Mouse (Mus musculus) CD4-positive, CD25-positive, alpha-beta regulatory T cell, adult 2 months (primary cell): Measurements from ENCODE around the gene Llgl2.

Experiments
- DNase-seq: peaks from one replicate; pipeline ENCODE4 v3.0.0-alpha.2; 2012; ENCODE audit warnings: low read depth, low spot score

The Llgl2 gene

DNA sequence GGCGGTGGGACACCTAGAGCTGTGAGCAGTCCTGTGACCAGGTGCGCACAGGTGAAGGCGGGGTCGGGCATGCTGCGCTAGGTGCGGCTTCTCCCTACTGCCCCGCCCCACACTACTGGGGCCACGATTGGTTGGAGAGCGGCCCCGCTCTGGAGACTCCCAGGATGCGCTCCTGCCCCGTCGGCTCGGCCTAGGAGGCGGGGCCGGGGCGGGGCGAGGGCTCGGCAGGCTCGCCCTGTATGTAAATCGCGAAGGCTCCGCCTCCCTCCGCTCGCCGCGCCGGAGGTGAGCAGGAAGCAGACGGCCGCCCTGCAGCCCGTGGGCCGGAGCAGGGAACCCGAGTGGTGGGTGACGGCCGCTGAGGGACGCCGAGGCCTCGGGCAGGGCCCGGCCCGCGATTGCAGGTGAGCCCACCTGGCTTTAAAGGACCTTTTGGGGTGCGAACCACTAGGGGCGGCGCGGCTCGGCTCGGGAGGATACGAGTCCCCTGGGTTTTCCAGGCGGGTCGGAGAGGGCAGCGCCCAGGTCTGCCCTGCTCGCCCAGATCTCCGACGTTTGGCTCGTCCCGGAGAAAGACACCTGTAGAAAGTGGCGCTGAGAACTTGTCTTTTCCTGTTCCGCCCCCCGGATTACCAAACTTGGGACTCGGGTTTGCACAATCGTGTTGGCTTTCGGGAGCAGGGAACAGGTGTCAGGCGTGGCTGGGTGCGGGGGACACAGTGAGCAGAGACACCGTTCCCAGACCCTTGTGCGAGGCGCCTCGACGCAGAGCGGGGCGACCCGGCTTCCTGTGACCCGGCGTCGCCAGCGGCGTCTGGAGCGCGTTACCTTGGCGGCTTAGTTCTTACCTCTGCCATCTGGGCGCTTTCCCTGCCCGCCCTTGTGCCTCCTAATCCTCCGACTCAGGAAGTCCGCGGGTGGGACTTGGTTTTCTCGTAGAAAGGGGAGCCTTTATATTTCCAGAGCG lies at the start of gene Llgl2:
Gene Llgl2 (plus strand): TSS at position 276 of the 967 bp plus-strand sequence.
- peak; percentile 93 for DNase-seq

DNA sequence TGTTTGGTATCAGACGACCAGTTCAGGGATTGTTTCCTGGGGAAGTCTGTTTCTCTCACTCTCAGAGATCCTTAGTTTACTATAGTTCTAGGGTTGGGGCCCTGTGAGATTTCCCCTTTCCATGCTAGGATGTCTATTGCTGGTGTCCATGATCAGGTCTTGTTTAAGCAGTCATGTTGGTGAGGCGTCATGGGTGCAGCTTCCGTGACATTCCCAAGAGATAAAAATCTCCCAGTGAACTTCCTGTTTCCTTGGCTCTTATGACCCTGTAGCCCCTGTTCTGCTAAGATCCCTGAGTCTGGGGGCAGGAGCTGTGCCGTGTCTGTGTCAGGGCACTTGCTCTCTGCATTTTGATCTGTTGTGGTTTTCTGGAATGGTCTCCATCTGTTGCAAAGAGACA lies 49.2 kb upstream of the Llgl2 start:
- DNase-seq: no peak

DNA sequence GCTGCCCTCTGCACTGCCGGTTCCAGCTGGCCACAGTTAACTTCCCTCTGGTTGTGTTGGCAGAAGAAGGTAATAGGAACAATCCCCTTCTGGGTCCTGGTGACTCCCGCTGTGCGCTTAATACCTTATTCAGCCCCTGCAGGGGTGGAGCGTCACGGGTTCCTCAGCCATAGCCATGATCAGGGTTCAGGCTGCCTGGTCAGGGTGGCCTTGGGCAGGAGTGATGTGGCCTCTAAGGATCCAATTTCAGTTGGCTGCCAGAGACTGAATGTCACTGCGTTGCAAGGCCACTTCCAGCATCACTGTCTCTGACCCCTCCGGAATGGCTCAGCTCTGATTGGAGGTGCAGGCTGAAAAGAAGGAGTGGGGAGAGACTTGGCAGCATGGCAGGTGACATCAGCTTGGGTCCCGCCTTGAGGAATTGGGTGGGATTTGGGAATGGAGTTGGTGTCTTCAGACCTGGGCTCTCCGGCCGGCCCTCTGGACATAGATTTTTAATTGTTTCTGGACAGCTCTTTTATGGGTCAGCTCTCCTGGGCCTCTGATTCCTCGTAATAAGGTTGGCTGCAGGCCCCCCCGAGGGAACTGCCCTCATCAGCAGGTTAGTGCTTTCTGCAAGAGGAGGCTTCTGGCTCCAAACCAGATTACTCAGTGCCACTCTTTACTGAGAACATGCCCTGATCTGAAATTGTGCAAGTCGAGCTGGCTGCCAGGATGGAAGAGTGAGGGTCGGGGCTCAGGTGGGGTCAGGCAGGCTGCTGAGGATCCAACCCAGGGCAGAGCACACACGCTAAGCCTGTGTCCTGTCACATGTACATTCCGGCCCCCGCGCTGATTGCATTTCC lies 47.8 kb upstream of the Llgl2 start:
- DNase-seq: no peak

DNA sequence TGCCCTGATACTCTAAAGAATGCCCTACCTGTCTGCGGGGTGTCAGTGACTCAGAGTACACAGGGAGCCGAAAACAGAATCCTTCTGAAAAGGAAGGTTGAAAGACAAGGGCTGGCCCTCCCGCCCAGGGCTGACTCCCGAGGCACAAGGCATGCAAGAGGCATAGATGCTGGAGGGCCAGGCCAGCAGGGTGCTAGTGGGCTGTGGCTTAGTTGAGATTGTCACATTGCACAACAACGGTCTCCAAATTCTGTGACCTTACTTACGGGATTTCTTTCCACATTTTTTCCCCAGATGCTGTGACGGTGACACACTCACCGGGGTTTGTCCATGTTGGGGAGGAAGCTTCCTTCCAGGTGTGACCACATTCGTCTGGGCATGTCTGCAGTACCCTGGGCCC lies 46.9 kb upstream of the Llgl2 start:
- no peak for DNase-seq

DNA sequence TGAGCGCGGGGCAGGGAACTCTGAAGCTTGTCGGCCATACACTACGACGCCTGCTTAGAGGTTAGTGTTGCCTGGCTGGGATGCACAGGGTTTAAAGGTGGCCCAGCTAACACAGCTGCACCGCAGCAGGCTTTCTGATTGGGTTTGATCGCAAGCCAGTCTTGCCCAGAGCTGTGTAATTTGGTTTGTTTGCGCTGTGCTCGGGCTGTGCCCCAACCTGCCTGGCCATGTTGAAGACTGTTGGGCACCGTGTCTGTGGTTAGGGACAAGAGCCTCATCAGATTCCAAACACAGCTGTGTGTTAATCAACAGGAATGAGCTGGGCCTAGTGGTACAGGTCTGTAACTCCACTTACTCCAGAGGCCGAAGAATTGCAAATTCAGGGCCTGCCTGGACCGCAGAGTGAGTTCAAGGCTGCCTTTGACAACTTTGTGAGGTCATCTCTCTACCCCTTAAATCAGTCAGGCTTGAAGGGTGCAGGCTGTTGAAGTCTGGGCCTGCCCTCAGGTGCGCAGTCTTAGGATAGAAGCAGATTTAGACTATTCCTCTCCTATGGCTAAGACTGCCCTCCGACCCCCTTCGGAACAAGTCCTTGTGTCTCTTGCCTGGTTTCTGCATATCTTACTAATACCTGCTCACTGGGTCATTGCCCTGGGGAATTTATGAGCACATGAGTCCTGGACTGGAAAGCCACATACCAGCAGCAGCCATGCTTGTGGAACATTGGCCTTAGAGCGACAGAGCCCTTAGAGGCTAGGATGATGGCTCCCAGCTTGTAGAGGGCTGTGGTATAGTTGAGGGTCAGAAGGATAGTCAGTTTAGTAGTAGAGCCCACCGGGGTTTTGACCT lies 46.1 kb upstream of the Llgl2 start:
- DNase-seq: no peak

DNA sequence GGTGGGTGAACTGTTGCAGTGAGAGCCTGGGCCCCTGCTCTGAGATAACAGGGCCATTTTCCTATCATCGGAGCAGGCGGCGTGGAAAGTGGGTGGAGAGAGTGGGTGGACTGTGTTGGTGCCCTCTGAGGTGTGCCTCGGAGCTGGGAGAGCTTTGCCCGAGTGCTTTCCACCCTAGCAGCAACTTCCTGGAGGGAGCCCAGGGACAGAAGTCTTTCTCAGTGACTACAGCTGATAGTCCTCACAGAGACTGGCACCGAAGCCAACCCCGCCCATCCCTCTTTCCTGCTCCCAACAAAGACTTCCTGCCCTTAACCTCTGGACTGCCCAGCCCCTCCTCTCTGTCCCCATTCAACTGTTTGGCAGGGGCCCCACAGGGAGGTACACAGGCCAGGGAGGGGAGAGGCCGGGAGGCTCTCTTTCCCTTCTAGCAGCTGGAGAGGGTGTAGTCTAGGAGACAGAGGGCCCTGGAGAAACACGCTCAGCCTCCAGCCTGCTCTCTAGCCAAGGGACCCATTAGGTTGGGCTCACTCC lies 44.7 kb upstream of the Llgl2 start:
- DNase-seq: peak; percentile 16

DNA sequence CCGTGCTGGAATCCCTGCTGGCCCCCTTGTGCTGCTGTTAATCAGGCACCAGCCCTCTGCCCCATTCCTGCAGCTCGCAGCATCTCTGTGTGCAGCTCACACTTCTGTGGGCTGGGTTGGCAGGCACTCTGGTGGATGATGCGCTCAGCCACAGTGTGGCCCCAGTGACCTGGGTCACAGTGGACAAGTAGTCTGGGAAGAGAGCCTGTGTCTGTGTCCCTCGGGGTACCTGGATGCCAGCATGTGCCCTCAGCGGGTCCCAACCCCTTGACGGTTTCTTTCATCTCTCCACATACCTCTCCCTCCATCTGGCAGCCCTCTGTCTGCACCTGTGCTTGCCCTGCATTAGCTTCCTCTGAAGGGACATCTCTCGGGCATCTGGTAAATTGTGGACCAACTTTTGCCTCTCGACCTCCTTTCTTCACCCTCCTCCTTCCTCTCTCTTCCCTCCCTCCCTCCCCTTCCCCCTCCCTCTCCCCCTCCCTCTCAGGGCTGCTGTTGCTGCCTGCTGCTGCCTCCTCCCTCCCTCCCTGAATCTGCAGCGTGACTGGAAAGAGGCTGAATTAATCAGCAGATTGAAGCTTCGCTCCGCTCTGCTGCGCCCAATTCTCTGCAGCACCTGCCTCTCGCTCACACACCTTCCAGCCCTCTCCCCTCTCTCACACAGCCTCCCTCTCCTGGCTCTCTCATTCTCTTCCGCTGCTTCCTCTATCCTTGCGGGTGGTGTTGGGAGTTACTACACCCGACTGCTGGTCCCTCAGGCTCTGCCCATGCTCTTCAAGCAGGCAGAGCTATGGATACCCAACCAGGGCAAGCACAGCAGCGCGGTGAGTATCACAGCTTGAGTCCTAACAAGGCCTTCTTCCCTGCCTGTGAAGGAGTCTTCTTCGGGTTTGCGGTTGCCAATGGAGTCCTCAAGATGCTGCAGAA lies 43.4 kb upstream of the Llgl2 start:
- DNase-seq: no peak

DNA sequence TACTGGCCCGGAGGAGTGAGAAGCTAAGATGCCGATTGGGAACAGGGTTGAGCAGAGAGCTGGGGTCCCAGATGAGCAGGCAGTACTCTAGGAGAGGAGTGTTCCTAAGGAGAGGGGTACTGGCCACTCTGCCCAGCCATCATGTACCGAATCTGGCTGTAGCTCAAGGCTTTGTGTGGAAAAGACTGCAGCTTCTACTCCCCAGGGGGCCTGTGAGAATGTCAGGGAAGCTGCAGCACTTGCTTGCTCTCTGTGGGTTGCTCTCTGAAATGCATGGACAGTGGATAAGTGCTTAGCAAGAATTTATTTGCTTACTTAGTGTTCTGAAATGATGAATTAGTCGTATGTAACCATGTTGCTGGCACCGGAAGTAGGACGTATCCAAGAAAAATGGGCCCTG lies 37.4 kb upstream of the Llgl2 start:
- no peak for DNase-seq

DNA sequence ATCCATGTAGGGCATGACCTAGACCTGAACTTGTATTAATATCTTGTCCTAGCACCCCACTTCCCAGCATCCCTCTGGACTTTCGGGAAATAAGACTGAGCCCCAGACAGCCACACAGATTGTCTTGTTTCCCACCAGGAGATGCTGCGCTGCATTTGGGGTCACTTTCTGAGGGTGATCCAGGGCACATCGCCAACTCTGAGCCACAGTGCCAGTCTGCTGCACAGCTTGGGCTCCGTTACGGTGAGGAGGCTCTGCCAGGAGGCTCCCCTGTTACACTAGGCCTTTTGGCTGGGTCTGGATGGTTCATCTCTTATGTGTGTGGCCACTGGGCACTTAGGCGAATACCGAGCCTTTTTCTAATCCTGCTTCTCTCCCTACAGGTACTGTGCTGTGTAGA lies 34.1 kb upstream of the Llgl2 start:
- no peak for DNase-seq

DNA sequence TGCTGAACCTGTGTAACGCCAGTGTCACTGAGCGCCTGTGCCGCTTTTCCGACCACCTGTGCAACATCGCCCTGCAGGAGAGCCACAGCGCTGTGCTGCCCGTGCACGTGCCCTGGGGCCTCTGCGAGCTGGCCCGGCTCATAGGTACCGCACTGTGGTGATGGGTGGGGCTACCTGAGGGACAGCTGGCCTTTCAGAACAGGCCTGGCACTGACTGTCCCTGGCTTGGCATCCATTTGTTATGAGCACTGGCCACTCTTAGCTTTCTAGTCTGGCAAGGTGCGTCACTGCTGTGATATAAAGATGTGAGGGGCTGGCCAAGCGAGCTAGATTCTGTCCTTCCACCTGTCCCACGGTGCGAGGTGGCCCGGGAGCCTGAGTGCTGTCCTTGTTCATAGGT lies 31.9 kb upstream of the Llgl2 start:
- no peak for DNase-seq

DNA sequence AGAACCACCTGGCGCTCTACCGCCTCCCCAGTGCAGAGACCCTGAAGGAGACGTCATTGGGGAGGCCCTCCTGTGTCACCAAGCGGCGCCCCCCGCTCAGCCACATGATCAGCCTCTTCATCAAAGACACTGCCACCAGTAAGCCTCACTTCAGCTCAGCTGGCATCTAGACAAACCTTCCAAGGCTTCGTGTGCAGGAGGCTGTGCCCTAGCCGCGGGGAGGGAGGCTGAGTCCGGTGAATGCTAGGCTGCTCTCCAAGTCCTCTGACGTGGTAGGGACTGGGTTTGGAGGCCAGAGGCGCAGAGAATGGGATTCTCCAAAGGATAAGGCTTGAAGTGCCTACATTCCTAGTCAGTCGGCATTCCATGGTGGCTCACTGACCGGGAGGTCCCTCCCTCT lies 31.5 kb upstream of the Llgl2 start:
- DNase-seq: no peak

DNA sequence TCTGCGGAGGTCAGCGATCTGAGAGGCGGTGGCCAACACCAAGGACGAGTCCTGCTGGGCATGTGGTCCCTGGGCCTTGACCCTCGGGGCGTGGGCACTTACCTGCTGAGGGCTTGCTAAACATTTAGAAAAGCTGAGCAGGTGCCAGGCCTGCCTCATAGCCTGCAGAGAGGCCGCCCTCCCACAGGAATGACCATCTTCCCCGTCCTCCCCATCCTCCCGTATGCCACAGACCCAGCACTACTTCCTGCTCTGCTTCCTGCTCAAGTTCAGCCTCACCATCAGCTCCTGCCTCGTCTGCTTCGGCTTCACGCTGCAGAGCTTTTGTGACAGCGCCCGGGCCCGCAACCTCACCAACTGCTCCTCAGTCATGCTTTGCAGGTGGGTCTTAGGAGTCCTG lies 27.0 kb upstream of the Llgl2 start:
- no peak for DNase-seq

DNA sequence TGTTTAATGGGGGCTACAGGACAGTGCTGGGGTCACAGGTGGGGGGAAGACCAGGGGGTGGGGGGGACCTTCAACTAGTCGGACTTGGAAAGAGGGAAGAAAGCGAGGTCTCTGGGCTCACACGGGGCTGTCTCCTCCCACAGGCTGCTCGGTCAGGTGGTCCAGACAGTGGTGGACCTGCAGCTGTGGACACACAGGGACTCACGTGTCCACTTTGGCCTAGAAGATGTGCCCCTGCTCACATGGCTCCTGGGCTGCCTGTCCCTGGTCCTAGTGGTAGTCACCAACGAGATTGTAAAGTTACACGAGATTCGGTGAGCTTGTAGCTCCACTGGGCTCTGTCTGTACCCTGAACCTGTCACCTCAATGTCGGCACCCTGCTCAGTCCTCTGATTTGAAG lies 26.2 kb upstream of the Llgl2 start:
- DNase-seq: no peak

DNA sequence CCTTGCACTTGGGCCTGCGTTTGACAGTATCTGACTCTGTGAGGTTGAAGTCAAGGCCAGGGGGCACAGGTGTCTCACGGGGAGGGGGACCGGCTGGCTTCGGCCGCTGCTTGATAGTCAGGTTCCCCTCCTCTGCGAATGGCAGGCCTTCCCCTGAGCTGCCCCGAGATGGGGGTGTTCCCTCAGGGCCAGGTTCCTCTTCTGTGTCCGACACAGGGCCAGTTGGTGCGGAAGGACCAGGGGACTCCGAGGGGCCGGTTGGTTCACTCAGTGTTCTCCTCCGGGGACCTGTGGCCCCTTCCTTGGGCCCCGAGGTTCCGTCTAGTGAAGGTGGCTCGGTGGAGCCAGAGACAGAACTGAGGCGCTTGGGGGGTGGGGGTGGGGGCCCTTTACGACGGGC lies 22.9 kb upstream of the Llgl2 start:
- no peak for DNase-seq

DNA sequence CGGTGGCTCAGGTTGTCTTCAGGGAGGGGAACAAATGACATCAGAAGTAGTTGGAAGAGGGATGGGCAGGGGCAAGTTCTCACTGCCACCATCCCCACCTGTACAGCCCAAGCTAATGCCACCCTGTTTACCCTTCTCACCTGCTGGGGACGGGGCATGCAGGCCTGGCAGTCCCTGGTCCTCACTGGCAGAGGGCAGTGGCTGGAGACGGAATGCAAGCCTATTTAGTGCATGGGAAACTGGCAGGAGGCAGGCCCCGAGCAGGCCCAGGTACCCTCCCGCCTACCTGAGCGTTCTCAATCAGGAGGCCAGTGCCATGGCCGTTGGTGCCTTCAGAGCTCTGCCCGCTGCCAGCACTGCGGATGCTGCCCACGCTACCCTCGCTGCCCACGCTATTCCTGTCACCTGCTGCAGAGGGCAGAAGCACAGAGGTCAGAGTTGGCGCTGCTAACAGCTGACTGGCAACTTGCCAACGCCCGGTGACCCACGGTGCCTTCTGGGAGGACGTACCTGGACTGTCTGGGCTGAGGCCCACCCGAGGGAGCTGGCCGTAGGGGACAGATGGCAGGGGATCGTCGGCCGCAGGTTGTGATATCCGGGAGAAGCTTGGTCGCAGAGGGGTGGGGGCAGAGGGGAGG lies 20.7 kb upstream of the Llgl2 start:
- no peak for DNase-seq

DNA sequence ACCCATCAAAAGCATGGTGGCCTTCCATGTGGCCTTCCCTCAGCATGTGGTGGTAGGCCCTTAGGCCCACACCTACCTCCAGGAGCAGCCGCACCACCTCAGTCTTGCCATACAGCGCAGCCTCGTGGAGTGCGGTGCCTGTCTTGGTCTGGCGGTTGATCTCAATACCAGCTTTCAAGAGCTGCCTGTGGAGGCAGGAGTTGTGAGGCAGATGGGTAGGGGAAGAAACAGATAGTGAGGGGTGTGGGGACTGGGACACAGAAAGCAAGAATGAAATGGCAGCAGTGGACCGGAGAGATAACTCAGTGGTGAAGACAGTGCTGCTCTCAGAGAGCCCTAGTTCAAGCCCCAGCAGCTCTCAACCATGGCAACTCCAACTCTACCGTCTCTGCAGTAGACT lies 18.8 kb upstream of the Llgl2 start:
- DNase-seq: no peak

DNA sequence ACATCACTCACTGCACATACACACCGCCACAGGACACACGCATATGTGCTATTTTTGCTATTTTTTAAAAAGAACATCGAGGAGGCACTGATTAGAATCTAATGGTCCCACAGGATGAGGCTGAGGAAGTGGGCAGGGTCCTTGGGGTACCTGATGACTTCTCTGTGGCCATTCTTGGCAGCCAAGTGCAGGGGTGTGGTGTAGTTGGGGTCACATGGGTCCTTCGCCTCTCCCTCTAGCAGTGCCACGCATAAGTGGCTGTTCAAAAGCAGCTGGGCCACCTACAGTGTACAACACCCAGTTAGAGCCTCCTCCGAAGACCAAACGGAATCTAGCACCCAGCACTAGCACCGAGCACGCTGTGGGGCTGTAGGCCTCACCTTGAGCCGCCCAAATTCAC lies 17.7 kb upstream of the Llgl2 start:
- DNase-seq: no peak

DNA sequence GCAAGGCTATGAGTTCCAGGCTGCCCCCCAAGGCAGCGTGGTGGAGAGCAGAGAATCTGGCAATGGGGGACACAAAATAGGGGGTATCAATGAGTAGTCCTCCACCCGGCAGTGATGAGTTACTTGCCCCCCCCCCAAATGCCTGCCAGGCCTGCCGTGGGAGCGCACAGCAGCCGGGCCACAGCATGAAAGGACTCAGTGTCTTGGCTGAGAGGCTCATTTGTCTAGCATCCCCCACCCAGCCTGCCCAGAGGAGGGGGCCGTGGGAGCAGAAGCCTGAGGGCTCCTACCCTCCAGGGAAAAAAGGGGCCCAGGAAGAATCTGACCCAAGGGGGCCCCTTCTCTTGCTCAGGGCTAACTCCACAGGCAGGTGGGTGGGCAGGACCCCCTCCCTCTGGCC lies 16.5 kb upstream of the Llgl2 start:
- no peak for DNase-seq

DNA sequence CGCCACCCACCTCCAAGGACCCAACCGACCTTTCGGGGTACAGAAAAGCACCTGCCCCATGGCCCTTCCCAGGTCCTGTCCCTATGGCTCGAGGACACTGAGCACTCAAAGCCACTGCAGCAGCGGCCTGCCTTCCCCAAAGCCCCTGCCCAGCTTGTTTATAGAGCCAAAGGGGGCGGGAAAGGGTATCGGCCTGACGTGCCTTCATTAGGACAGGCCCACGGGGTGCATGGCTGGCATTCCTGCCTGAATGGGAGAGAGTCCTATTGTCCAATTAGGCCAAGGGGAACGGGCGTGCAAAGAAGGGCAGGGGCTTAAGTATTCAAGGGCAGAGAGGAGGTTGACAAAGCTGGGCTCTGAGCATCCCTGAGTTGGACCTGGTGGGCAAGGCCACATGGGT lies 15.9 kb upstream of the Llgl2 start:
- DNase-seq: no peak
